Mouse (Mus musculus) WW6 (cell line): ENCODE results near the gene Serpinb6b.
"Not testable (repeated sequence)": the region's sequence is repeated elsewhere in the genome, so short reads cannot be mapped to it uniquely, and the experiment has no call there.

Source experiments
- DNase-seq: peaks from one replicate; pipeline ENCODE4 v3.0.0-alpha.2; 2013; ENCODE audit warnings: low read depth, low spot score

The Serpinb6b gene

GRCm38 (mm10) chr13:32964989-32965811 is at the start of gene Serpinb6b:
Gene Serpinb6b (plus strand): TSS chr13:32965209.
- peak; percentile 5 for DNase-seq

DNA sequence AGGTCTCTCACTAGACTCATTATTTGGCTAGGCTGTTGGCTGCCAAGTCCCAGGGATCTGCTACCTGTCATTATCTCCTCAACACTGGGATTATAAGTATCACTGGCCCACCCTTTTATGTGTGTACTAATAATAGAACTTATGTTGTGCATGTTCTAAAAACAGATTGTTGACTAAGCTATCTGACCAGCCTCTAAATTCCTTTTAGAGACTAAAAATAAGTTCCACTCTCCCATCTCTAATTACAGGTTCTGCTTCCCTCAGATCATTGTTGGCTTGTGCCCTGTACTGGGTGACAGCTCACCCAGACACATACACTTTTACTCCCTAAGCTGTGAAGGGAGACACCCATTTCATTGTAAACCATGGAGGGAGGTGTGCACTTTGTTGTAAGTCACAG is 42.4 kb upstream of the Serpinb6b start:
- DNase-seq: no peak

- DNase-seq: no peak
These were observed 40.2 kb upstream of the Serpinb6b start for GRCm38 (mm10) chr13:32924578-32925360.

GRCm38 (mm10) chr13:32926661-32927060 is 38.3 kb upstream of the Serpinb6b start:
- DNase-seq: no peak

DNA sequence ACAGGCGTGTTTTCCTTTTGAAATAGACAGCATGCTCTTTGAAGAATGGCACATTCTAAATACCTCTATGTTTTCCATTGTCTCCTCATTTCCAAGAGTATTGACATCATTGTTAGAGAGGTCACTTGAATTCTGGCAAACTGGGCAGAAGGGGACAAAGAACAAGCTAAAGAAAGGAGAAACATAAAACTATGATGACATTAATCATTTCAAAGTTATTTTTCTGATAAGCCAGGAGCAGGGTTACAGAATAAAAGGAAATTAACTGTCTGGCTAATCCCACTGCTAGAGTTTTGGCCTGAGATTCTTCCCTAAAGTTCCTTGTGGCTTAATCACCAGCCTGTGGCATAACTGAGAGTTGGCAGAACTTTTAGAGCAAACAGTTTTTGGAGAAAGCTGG is 37.8 kb upstream of the Serpinb6b start:
- no peak for DNase-seq

DNA sequence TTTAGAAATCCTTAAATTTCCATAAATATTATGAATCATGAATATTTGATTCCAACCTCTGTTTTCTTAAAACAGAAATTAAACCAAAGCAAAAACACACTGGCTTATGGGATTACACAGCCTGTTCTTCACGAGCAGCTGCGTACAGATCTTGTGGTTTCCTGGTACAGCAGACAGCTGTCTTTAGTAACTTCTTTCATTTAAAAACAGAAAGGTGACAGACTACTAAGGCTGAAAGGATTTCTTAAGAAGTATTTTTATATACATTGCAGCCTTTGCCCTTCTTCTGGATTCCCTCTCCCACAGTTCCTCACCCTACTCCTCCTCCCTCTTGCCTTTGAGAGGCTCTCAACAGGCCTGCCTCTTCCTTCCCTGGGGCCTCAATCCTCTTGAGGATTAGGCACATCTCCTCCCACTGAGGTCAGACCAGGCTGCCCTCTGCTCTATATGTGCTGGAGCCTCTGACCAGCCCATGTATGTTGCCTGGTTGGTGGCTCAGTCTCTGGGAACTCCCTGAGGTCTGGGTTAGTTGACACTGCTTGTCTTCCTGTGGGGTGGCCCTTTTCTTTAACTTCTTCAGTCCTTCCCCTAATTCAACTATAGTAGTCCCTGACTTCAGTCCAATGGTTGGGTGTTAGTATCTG is 35.8 kb upstream of the Serpinb6b start:
- no peak for DNase-seq

DNA sequence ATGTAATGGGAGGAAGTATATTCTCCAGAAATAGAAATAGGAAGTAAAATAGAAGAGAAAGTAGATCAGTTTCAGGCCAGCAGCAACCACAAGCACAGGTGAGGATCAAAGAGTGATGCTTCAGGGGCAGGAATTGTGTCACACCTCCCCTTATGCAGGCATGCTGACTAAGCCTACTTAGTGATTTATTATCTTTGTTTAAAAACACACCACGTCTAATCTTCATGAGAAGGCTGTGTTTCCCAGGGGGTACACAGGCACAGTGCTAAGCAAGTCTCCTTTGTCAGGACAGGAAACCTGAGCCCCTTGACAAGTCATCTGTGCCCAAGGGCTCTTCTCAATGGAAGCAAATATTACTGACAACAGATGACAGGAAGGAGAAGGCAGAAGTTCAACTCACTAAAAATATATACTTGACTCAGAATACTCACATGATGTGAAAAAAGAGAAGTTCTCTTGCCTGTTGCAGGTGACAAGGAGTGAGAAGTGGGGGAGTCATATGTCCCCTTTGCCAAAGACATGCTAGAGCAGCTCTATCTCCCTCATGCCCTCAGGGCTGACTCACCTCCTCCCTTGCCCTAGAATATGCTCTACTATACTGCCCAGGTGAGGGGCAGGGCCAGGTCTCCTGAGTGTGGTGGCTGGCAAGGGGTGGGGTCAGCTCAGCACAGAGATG is 30.2 kb upstream of the Serpinb6b start:
- no peak for DNase-seq

- not testable (repeated sequence) for DNase-seq
These were observed 26.7 kb upstream of the Serpinb6b start for GRCm38 (mm10) chr13:32938275-32938674.

DNA sequence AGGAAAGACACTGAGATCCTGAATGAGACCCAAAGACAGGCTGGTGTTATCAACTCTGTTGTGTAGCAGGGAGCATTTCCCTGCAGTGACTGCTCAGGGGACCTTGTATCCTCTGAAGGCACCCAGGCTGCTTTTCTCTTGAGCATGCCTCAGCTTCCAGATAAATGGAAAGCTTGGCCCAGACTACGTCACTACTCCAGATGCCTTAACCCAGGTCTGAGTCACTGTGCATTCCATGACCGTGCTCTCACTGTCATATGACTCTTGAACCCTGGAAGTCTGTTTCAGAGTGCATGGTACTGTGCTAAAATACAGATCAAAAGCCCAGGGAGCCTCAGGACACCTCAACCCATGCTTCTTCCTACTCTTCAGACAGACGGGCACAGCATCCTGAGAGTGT is 25.8 kb upstream of the Serpinb6b start:
- not testable (repeated sequence) for DNase-seq

- no peak for DNase-seq
These were observed 8.5 kb upstream of the Serpinb6b start for GRCm38 (mm10) chr13:32956537-32956936.

DNA sequence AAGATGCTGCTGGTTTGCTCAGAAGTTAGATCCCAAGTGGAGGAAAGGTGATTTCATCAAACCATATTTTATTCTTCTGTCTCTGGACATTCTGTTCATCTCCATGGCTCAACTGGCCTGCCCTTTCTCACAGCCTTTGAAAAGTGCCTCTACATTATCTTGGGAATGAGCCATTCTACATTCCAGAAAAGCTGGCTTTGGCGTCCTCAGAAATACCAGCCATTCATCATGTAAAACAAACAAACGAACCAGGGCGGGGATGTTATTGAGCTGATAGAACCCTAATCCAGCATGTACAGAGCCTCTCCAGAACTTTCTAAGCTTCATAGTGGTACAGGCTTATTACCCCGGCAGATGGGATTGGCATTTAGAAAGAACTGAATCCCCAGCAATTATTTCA is 7.1 kb upstream of the Serpinb6b start:
- DNase-seq: no peak

GRCm38 (mm10) chr13:32958521-32958920 is 6.5 kb upstream of the Serpinb6b start:
- not testable (repeated sequence) for DNase-seq

GRCm38 (mm10) chr13:32963990-32964753 is 837 bp upstream of the Serpinb6b start:
- DNase-seq: no peak

DNA sequence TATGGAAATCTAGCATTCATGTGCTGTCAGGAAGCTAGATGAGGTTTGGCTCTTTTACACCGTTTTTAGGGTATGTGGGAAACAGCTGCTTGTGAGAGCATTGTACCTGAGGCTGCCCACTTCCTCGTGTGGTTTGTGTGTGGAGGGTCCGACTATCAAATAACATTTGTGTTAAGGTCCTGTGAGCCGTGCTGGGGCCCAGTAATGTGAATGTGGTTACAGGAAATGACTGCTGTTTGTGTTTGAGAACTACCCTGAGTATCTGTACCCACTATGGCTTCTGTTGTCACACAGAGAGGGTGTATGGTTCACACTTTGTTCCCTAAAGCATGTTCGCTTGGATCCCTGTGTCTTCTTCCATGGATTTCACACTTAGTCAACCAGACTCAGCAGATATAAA is 1.1 kb downstream of the Serpinb6b start:
- no peak for DNase-seq

DNA sequence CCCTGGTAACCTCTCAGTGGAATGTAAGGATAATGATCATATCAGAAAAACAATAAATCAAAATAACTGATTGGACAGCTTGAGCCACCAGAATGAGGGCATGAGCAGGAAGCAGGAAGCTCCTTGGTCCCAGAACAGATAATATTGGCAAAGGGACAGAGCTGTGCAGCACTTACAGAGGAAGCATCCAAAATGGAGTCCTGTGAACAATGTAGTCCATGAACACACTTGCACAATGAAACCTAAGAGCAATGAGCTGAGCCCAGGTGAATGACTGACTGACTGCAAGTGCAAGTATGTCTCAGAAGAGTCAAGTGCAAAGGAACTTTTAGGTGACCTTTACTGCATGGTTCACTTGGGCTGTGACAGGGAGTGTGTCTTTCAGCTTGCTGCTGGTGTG is 2.2 kb downstream of the Serpinb6b start:
- DNase-seq: no peak

GRCm38 (mm10) chr13:32968353-32968984 is 3.5 kb downstream of the Serpinb6b start:
- DNase-seq: no peak

DNA sequence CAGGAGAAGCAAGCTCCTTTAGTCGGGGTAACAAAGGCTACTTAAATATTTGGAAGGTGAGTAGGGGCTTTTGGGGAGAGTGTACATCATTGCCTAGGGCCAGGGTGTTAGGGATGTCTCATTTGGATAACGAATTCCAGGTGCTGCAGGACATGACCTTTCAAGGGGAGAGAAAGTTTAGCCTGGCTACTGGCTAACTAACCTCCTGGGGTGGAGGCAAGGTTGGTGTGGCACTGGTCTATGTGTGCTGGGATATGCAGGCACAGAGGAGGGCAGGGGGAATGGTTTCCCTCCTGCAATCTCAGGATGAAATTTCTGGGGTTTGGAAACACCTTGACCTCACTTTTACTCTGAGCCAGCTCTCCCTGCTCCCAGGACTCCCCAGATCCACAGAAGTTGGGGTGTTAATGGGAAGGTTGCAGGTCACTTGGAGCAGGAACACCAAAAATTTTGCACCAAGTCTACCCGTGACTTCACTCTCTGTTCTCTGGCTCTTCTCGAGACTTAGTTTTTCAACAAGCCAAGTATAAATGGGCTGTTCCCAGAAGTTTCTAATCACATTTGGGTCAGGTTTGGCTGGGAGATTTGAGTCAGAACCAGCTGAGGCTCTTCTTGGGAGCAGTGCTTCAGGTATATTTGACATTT is 4.1 kb downstream of the Serpinb6b start:
- no peak for DNase-seq

DNA sequence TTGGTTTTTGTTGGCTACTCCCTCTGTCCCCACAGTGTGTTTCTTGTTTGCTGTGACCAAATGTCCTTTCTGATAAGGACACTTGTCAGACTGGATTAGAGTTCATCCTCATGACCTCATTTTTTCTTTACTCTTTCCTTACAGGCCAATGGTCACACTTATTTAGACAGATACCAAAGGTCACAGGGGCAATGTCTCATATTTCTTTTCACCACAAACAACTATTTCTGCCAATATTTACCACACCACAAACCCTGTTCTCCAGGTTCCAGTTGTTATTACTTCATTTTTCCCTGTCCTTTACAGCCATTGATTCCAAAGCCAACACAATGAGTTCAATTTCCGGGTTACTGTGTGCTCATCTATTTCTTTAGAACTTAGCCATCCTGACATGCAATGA is 4.6 kb downstream of the Serpinb6b start:
- DNase-seq: no peak

DNA sequence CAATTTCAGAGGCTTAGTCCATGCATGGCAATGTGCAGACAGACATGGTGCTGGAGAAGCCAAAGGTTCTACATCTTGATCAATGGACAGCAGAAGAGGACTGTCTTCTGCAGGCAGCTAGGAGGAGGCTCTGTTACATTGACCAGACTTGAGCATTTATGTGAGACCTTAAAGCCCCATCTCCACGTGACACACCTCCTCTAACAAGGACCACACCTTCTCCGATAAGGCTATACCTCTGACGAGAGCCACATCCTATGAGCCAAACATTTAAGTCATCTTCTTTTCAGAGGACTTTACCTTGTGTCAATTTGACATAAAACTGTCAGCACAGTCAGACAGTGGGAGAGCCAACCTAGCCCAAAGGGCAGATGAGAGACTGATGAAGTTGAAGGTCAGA is 5.8 kb downstream of the Serpinb6b start:
- no peak for DNase-seq

- no peak for DNase-seq
These were observed 9.3 kb downstream of the Serpinb6b start for GRCm38 (mm10) chr13:32974268-32974667.
